Mouse (Mus musculus) bone marrow, adult 2 months (tissue): ENCODE results near the gene Foxp4.

ENCODE experiments used
- CTCF ChIP-seq: fragments of 200-500 bp; IDR thresholded peaks from 2 replicates; pipeline ENCODE4 v1.5.1; 2011; ENCODE audit warnings: low read length, control low read depth; ENCODE audit not compliant: control insufficient read depth, insufficient read depth
- POLR2A ChIP-seq: fragments of 200-500 bp; IDR thresholded peaks from 2 replicates; pipeline ENCODE4 v1.6.1; 2011; ENCODE audit warnings: low read depth, mild to moderate bottlenecking, control low read depth, low read length, borderline replicate concordance; ENCODE audit not compliant: control insufficient read depth

GRCm38 (mm10) chr17:47899156-47899555 is 25.3 kb downstream of the Foxp4 start:
- TF ChIP-seq CTCF (no peak), POLR2A (no peak)
